In the genomic region with DNA sequence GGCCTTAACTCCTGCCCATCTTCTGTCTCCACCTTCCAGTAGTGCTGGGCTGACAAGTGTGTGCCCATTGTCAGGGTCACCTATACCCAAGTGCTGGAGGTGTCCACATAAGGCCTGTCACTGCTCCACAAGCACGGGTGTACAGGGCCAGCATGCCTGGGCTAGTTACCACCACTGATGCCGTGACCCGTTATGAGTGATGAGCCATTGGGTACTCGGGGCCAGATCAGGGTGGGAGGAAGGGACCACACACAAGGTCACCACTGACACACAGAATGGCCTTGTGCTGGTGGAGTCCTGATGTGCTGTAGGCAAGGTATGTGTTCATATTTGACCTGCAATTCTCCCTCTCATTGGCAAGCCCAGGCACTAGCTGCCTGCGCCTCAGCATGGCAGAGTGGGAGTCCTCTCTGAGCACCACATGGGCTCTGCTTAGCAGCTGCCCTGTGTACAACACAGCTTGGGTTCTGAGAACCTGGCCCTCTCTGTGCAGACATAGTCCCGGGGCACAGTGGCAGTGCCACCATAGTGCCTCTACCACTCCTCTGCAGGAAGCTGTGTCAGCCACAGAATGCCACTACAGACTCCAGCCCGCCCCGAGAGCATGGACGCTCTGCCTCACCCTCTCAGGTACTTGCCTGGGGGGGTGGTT, we compare ENCODE assay signal across 11 mouse cellular contexts. TPM values are rescaled to one million over a fixed set of nuclear protein-coding genes. Genes with fewer than 3 reads are reported as not detected.
A peak's percentile ranks its signal among the peaks of the same experiment; 100 is the strongest.
DNase-seq lines count a peak whose midpoint lies in the region; ATAC-seq and TF ChIP-seq lines count a peak whose summit lies in the region.
"Had no signal": no experiment of that assay in that cellular context is flagged by ENCODE, and none has a peak within 500 bp of the region (broad histone marks: within the 10 kb centered on the region; RNA-seq: fewer than 3 reads in every experiment).

No protein-coding gene starts in this region.

- peak; percentile 24 for DNase-seq in gastrocnemius, adult 2 months
- DNase-seq in gastrocnemius, postnatal 4 days (ENCODE audit: low spot score in 2 of 2): no peak
- DNase-seq in lung, postnatal 25 days (ENCODE audit: low spot score): no peak
- no peak for DNase-seq in forebrain, embryonic 14.5 days (ENCODE audit: low spot score)
- no peak for DNase-seq in right cerebral cortex, postnatal 10 days (ENCODE audit: low spot score in 2 of 2)

- intact Hi-C loops in gastrocnemius, adult 2 months (cut with DNase I): loop anchor here (2.0 to 5.0 kb wide), 3 partner anchors 24 to 62 kb away; no protein-coding TSS in a partner anchor

- H3K9ac ChIP-seq in lung, embryonic 16.5 days (ENCODE audit: low read length): no peak overlapping the region
- no peak overlapping the region for H3K9ac ChIP-seq in forebrain, embryonic 14.5 days (ENCODE audit: low read length)
- no peak overlapping the region for H3K9ac ChIP-seq in midbrain, embryonic 16.5 days (ENCODE audit: low read depth, low read length)

- H3K9me3 ChIP-seq in lung, embryonic 16.5 days (ENCODE audit: control insufficient read depth, low read length): no peaks in the 10 kb centered on the region
- no peaks in the 10 kb centered on the region for H3K9me3 ChIP-seq in forebrain, embryonic 14.5 days (replicated peaks; ENCODE audit: control insufficient read depth, low read length)
- no peaks in the 10 kb centered on the region for H3K9me3 ChIP-seq in midbrain, embryonic 16.5 days (replicated peaks; ENCODE audit: control insufficient read depth, low read length, poor library complexity, severe bottlenecking)

- H3K4me3 ChIP-seq in gastrocnemius, adult 2 months: no peak overlapping the region
- H3K4me3 ChIP-seq in lung, embryonic 16.5 days (ENCODE audit: low read length): no peak overlapping the region
- H3K4me3 ChIP-seq in forebrain, embryonic 14.5 days (ENCODE audit: low read depth, low read length): no peak overlapping the region
- no peak overlapping the region for H3K4me3 ChIP-seq in midbrain, embryonic 16.5 days (ENCODE audit: low read depth, low read length)
- H3K4me3 ChIP-seq: myocyte had no signal

- no peak overlapping the region for H3K4me2 ChIP-seq in lung, embryonic 16.5 days (ENCODE audit: low read depth, low read length)
- no peak overlapping the region for H3K4me2 ChIP-seq in forebrain, embryonic 14.5 days (ENCODE audit: low read length)
- no peak overlapping the region for H3K4me2 ChIP-seq in midbrain, embryonic 16.5 days (ENCODE audit: low read length)

- TF ChIP-seq CTCF in gastrocnemius, adult 2 months (IDR thresholded peaks at IDR 0.05): no peak

- 83% methylated on average over 9 of the region's 9 CpGs for WGBS in lung, embryonic 16.5 days
- 92% methylated on average over 9 of the region's 9 CpGs for WGBS in forebrain, embryonic 14.5 days
- WGBS in midbrain, embryonic 16.5 days: 92% methylated on average over 9 of the region's 9 CpGs

- peak; percentile 27; the same call in 1 of the 2 replicates for ATAC-seq in lung, embryonic 16.5 days (ENCODE audit: low read depth)
- peak; percentile 13; the same call in 1 of the 2 replicates for ATAC-seq in forebrain, embryonic 14.5 days
- ATAC-seq in midbrain, embryonic 16.5 days: peak; percentile 36; the same call in 1 of the 2 replicates
- no peak for ATAC-seq in activated CD4-positive, CD25-positive, alpha-beta regulatory T cell, adult 4 months

- H3K4me1 ChIP-seq in lung, embryonic 16.5 days (replicated peaks; ENCODE audit: control insufficient read depth, insufficient read depth, low read length): no peaks in the 10 kb centered on the region
- no peaks in the 10 kb centered on the region for H3K4me1 ChIP-seq in forebrain, embryonic 14.5 days (ENCODE audit: control insufficient read depth, insufficient read depth, low read length)
- no peaks in the 10 kb centered on the region for H3K4me1 ChIP-seq in midbrain, embryonic 16.5 days (ENCODE audit: control insufficient read depth, insufficient read depth, low read length)

- no peaks in the 10 kb centered on the region for H3K27me3 ChIP-seq in lung, embryonic 16.5 days (ENCODE audit: control insufficient read depth, insufficient read depth, low read depth, low read length)
- no peaks in the 10 kb centered on the region for H3K27me3 ChIP-seq in forebrain, embryonic 14.5 days (replicated peaks; ENCODE audit: control insufficient read depth, insufficient read depth, low read length)
- no peaks in the 10 kb centered on the region for H3K27me3 ChIP-seq in midbrain, embryonic 16.5 days (ENCODE audit: control insufficient read depth, insufficient read depth, low read depth, low read length)
- H3K27me3 ChIP-seq: CH12.LX had no signal

- peaks cover 33% of the 10 kb centered on the region for H3K36me3 ChIP-seq in lung, embryonic 16.5 days (ENCODE audit: control insufficient read depth, insufficient read depth, low read length)
- peaks cover 89% of the 10 kb centered on the region for H3K36me3 ChIP-seq in forebrain, embryonic 14.5 days (ENCODE audit: control insufficient read depth, insufficient read depth, low read length)
- peaks cover 42% of the 10 kb centered on the region for H3K36me3 ChIP-seq in midbrain, embryonic 16.5 days (ENCODE audit: control insufficient read depth, insufficient read depth, low read length)

- peak overlapping the region; percentile 72 for H3K27ac ChIP-seq in gastrocnemius, adult 2 months
- no peak overlapping the region for H3K27ac ChIP-seq in lung, embryonic 16.5 days (ENCODE audit: low read length)
- no peak overlapping the region for H3K27ac ChIP-seq in forebrain, embryonic 14.5 days (ENCODE audit: low read depth, low read length)
- no peak overlapping the region for H3K27ac ChIP-seq in midbrain, embryonic 16.5 days (ENCODE audit: low read length)

RNA-seq across cellular contexts. Expression of gene Isyna1, which starts 9.4 kb away (rescaled TPM):
- 1 to 10 TPM; 3.2 to 4.3 TPM for total RNA-seq in gastrocnemius, adult 2 months (2021)
- total RNA-seq in gastrocnemius, postnatal 4 days (2021): 10 to 100 TPM; 22.8 to 31.3 TPM
- 118 and 121 TPM in 2 replicates for polyA plus RNA-seq in lung, embryonic 16.5 days (2015; fragmentation: Nextera tagmentation; extraction: Ambion mirVana)
- polyA plus RNA-seq in forebrain, embryonic 14.5 days (2014; fragmentation: Nextera tagmentation; extraction: Ambion mirVana): 59.0 and 75.1 TPM in 2 replicates
- polyA plus RNA-seq in midbrain, embryonic 16.5 days (2015; fragmentation: Nextera tagmentation; extraction: Ambion mirVana): 155 and 171 TPM in 2 replicates
- polyA plus RNA-seq in activated CD4-positive, CD25-positive, alpha-beta regulatory T cell, adult 4 months (2017; shearing (Covaris generic)): 10 to 100 TPM; 19.3 to 44.6 TPM

RNA-seq across cellular contexts. Expression of gene Ssbp4, which starts 23.9 kb away (rescaled TPM):
- 10 to 100 TPM in 1 of 2 experiments, 1 to 10 TPM in 1; 9.2 to 14.4 TPM for total RNA-seq in gastrocnemius, adult 2 months (2021)
- 10 to 100 TPM; 49.6 to 60.7 TPM for total RNA-seq in gastrocnemius, postnatal 4 days (2021)
- 106 and 108 TPM in 2 replicates for polyA plus RNA-seq in lung, embryonic 16.5 days (2015; fragmentation: Nextera tagmentation; extraction: Ambion mirVana)
- polyA plus RNA-seq in forebrain, embryonic 14.5 days (2014; fragmentation: Nextera tagmentation; extraction: Ambion mirVana): 135 and 147 TPM in 2 replicates
- polyA plus RNA-seq in midbrain, embryonic 16.5 days (2015; fragmentation: Nextera tagmentation; extraction: Ambion mirVana): 151 and 173 TPM in 2 replicates
- polyA plus RNA-seq in activated CD4-positive, CD25-positive, alpha-beta regulatory T cell, adult 4 months (2017; shearing (Covaris generic)): 10 to 100 TPM; 15.8 to 17.7 TPM

RNA-seq across cellular contexts. Expression of gene Lrrc25, which starts 31.2 kb away (rescaled TPM):
- under 1 TPM; 0.42 to 0.48 TPM for total RNA-seq in gastrocnemius, adult 2 months (2021)
- 1 to 10 TPM; 2.5 to 3.2 TPM for total RNA-seq in gastrocnemius, postnatal 4 days (2021)
- polyA plus RNA-seq in lung, embryonic 16.5 days (2015; fragmentation: Nextera tagmentation; extraction: Ambion mirVana): 2.0 and 3.2 TPM in 2 replicates
- polyA plus RNA-seq in forebrain, embryonic 14.5 days (2014; fragmentation: Nextera tagmentation; extraction: Ambion mirVana): 0.89 and 1.9 TPM in 2 replicates
- 0.64 and 0.97 TPM in 2 replicates for polyA plus RNA-seq in midbrain, embryonic 16.5 days (2015; fragmentation: Nextera tagmentation; extraction: Ambion mirVana)
- 1 to 10 TPM in 1 of 2 experiments, under 1 TPM in 1; 0.54 to 1.0 TPM for polyA plus RNA-seq in activated CD4-positive, CD25-positive, alpha-beta regulatory T cell, adult 4 months (2017; shearing (Covaris generic))
- polyA plus RNA-seq: myocyte had no signal

RNA-seq across cellular contexts. Expression of gene Ell, which starts 45.5 kb away (rescaled TPM):
- 10 to 100 TPM; 11.9 to 14.6 TPM for total RNA-seq in gastrocnemius, adult 2 months (2021)
- total RNA-seq in gastrocnemius, postnatal 4 days (2021): 10 to 100 TPM; 16.1 to 18.2 TPM
- 19.8 and 21.4 TPM in 2 replicates for polyA plus RNA-seq in lung, embryonic 16.5 days (2015; fragmentation: Nextera tagmentation; extraction: Ambion mirVana)
- 15.1 TPM in 2 replicates for polyA plus RNA-seq in forebrain, embryonic 14.5 days (2014; fragmentation: Nextera tagmentation; extraction: Ambion mirVana)
- polyA plus RNA-seq in midbrain, embryonic 16.5 days (2015; fragmentation: Nextera tagmentation; extraction: Ambion mirVana): 16.7 and 19.2 TPM in 2 replicates
- 10 to 100 TPM; 27.8 to 35.2 TPM for polyA plus RNA-seq in activated CD4-positive, CD25-positive, alpha-beta regulatory T cell, adult 4 months (2017; shearing (Covaris generic))

RNA-seq across cellular contexts. Expression of gene Gdf15, which starts 47.5 kb away (rescaled TPM):
- total RNA-seq in gastrocnemius, adult 2 months (2021): under 1 TPM in 1 of 2 experiments, not detected in 1; 0.28 TPM
- total RNA-seq in gastrocnemius, postnatal 4 days (2021): under 1 TPM; 0.32 to 0.39 TPM
- 0.45 and 0.60 TPM in 2 replicates for polyA plus RNA-seq in lung, embryonic 16.5 days (2015; fragmentation: Nextera tagmentation; extraction: Ambion mirVana)
- polyA plus RNA-seq in forebrain, embryonic 14.5 days (2014; fragmentation: Nextera tagmentation; extraction: Ambion mirVana): 0.16 and 0.20 TPM in 2 replicates
- 0.35 and 0.39 TPM in 2 replicates for polyA plus RNA-seq in midbrain, embryonic 16.5 days (2015; fragmentation: Nextera tagmentation; extraction: Ambion mirVana)
- not detected for polyA plus RNA-seq in activated CD4-positive, CD25-positive, alpha-beta regulatory T cell, adult 4 months (2017; shearing (Covaris generic))
- total RNA-seq: left cerebral cortex, adult 18-20 months had no signal
